Mouse (Mus musculus): Measurements from ENCODE around the gene Lamc1. TPM values are rescaled to one million over a fixed set of nuclear protein-coding genes. Genes with fewer than 3 reads are reported as not detected.

Gene Lamc1
- polyA plus RNA-seq, 1 experiment from 2014 or later: 42.6 TPM

- H3K4me2 ChIP-seq (replicated peaks): no peak overlapping the region
- no peak overlapping the region for H3K9ac ChIP-seq
- no peaks in the 10 kb centered on the region for H3K9me3 ChIP-seq
- ATAC-seq (ENCODE audit: insufficient number of reproducible peaks, insufficient read depth, low FRiP score, low TSS enrichment): no peak
- H3K36me3 ChIP-seq: no peaks in the 10 kb centered on the region
- H3K27ac ChIP-seq: no peak overlapping the region
- H3K27me3 ChIP-seq: no peaks in the 10 kb centered on the region
- H3K4me3 ChIP-seq: no peak overlapping the region
- H3K4me1 ChIP-seq: peaks cover 4% of the 10 kb centered on the region; the same call in 1 of the 2 replicates
- WGBS: 51% methylated on average over 8 of the region's 8 CpGs
Measured at GRCm38 (mm10) chr1:153202195-153202594, 130.4 kb downstream of the Lamc1 start.

- Histone ChIP-seq H3K27me3 (no peaks in the 10 kb centered on the region), H3K4me2 (replicated peaks) (no peak overlapping the region), H3K27ac (no peak overlapping the region), H3K9me3 (no peaks in the 10 kb centered on the region), H3K4me1 (peaks cover 4% of the 10 kb centered on the region; the same call in 1 of the 2 replicates), H3K4me3 (no peak overlapping the region), H3K36me3 (no peaks in the 10 kb centered on the region), H3K9ac (no peak overlapping the region)
- ATAC-seq (ENCODE audit: insufficient number of reproducible peaks, insufficient read depth, low FRiP score, low TSS enrichment): no peak
- WGBS: 51% methylated on average over 14 of the region's 14 CpGs
Measured at GRCm38 (mm10) chr1:153201448-153201847, 131.1 kb downstream of the Lamc1 start.

- Histone ChIP-seq H3K4me1 (peaks cover 6% of the 10 kb centered on the region), H3K27me3 (no peaks in the 10 kb centered on the region), H3K27ac (no peak overlapping the region), H3K36me3 (no peaks in the 10 kb centered on the region), H3K9me3 (no peaks in the 10 kb centered on the region), H3K4me2 (replicated peaks) (no peak overlapping the region), H3K9ac (no peak overlapping the region), H3K4me3 (no peak overlapping the region)
- WGBS: 81% methylated on average over 3 of the region's 3 CpGs
- ATAC-seq (ENCODE audit: insufficient number of reproducible peaks, insufficient read depth, low FRiP score, low TSS enrichment): no peak
Measured at GRCm38 (mm10) chr1:153197316-153197850, 135.2 kb downstream of the Lamc1 start.

- Histone ChIP-seq H3K4me2 (replicated peaks) (no peak overlapping the region), H3K36me3 (no peaks in the 10 kb centered on the region), H3K27me3 (peaks cover 2% of the 10 kb centered on the region; the same call in 1 of the 2 replicates), H3K27ac (no peak overlapping the region), H3K9ac (no peak overlapping the region), H3K4me3 (no peak overlapping the region), H3K4me1 (peaks cover 15% of the 10 kb centered on the region), H3K9me3 (no peaks in the 10 kb centered on the region)
- 93% methylated on average over 6 of the region's 6 CpGs for WGBS
- no peak for ATAC-seq (ENCODE audit: insufficient number of reproducible peaks, insufficient read depth, low FRiP score, low TSS enrichment)
Measured at GRCm38 (mm10) chr1:153192945-153193344, 139.6 kb downstream of the Lamc1 start.

GRCm38 (mm10) chr1:153192379-153192778, 140.2 kb downstream of the Lamc1 start:
- H3K27me3 ChIP-seq: peaks cover 4% of the 10 kb centered on the region
- H3K36me3 ChIP-seq: no peaks in the 10 kb centered on the region
- H3K4me2 ChIP-seq (replicated peaks): no peak overlapping the region
- H3K9ac ChIP-seq: no peak overlapping the region
- H3K4me3 ChIP-seq: no peak overlapping the region
- H3K27ac ChIP-seq: peak overlapping the region; percentile 69; the same call in 1 of the 2 replicates
- no peaks in the 10 kb centered on the region for H3K9me3 ChIP-seq
- peaks cover 15% of the 10 kb centered on the region for H3K4me1 ChIP-seq
- WGBS: 79% methylated on average over 4 of the region's 4 CpGs
- no peak; the same call in 1 of the 2 replicates for ATAC-seq (ENCODE audit: insufficient number of reproducible peaks, insufficient read depth, low FRiP score, low TSS enrichment)

GRCm38 (mm10) chr1:153191943-153192329, 140.7 kb downstream of the Lamc1 start:
- 13% methylated on average over 5 of the region's 5 CpGs for WGBS
- no peak for ATAC-seq (ENCODE audit: insufficient number of reproducible peaks, insufficient read depth, low FRiP score, low TSS enrichment)
- H3K9ac ChIP-seq: no peak overlapping the region
- no peaks in the 10 kb centered on the region for H3K9me3 ChIP-seq
- H3K27me3 ChIP-seq: peaks cover 9% of the 10 kb centered on the region
- H3K27ac ChIP-seq: peak overlapping the region; percentile 69; the same call in 1 of the 2 replicates
- no peak overlapping the region for H3K4me3 ChIP-seq
- no peaks in the 10 kb centered on the region for H3K36me3 ChIP-seq
- no peak overlapping the region; the same call in 1 of the 2 replicates for H3K4me2 ChIP-seq (replicated peaks)
- H3K4me1 ChIP-seq: peaks cover 15% of the 10 kb centered on the region

GRCm38 (mm10) chr1:153191237-153191942, 141.2 kb downstream of the Lamc1 start:
- Histone ChIP-seq H3K36me3 (no peaks in the 10 kb centered on the region), H3K9ac (no peak overlapping the region), H3K4me2 (replicated peaks) (no peak overlapping the region), H3K9me3 (no peaks in the 10 kb centered on the region), H3K4me3 (no peak overlapping the region), H3K27me3 (peaks cover 14% of the 10 kb centered on the region), H3K27ac (0 out of 2 replicates have a peak overlapping the region, but pooled peaks have one; percentile 1), H3K4me1 (peaks cover 15% of the 10 kb centered on the region)
- WGBS: 60% methylated on average over 15 of the region's 15 CpGs
- ATAC-seq (ENCODE audit: insufficient number of reproducible peaks, insufficient read depth, low FRiP score, low TSS enrichment): no peak

GRCm38 (mm10) chr1:153188081-153188480, 144.5 kb downstream of the Lamc1 start:
- no peak overlapping the region for H3K4me3 ChIP-seq
- no peaks in the 10 kb centered on the region for H3K36me3 ChIP-seq
- WGBS: 86% methylated on average over 3 of the region's 3 CpGs
- H3K27ac ChIP-seq: no peak overlapping the region
- H3K9me3 ChIP-seq: no peaks in the 10 kb centered on the region
- peaks cover 18% of the 10 kb centered on the region for H3K4me1 ChIP-seq
- no peak overlapping the region for H3K4me2 ChIP-seq (replicated peaks)
- no peak overlapping the region for H3K9ac ChIP-seq
- H3K27me3 ChIP-seq: peaks cover 31% of the 10 kb centered on the region
- ATAC-seq (ENCODE audit: insufficient number of reproducible peaks, insufficient read depth, low FRiP score, low TSS enrichment): no peak

- Histone ChIP-seq H3K9ac (peak within 1 kb of the TSS; percentile 5; the same call in 1 of the 2 replicates), H3K9me3 (no peaks in the 10 kb centered on the region), H3K4me1 (peaks cover 6% of the 10 kb centered on the region; the same call in 1 of the 2 replicates), H3K27ac (no peak within 1 kb of the TSS), H3K36me3 (no peaks in the 10 kb centered on the region), H3K27me3 (peaks cover 31% of the 10 kb centered on the region), H3K4me3 (peak within 1 kb of the TSS; percentile 34), H3K4me2 (replicated peaks) (peak within 1 kb of the TSS; percentile 69)
- 3% methylated on average over 46 of the region's 46 CpGs for WGBS
- peak; percentile 81 for ATAC-seq (ENCODE audit: insufficient number of reproducible peaks, insufficient read depth, low FRiP score, low TSS enrichment)
Measured at GRCm38 (mm10) chr1:153185828-153186803, 146.5 kb downstream of the Lamc1 start, which contains the start of gene Lamc2. TSS of gene Lamc2 (minus strand) at chr1:153186447.

GRCm38 (mm10) chr1:153180586-153181289, 151.8 kb downstream of the Lamc1 start:
- Histone ChIP-seq H3K27me3 (peaks cover 14% of the 10 kb centered on the region), H3K4me3 (no peak overlapping the region), H3K27ac (no peak overlapping the region), H3K4me2 (replicated peaks) (no peak overlapping the region), H3K9ac (no peak overlapping the region), H3K36me3 (no peaks in the 10 kb centered on the region), H3K4me1 (no peaks in the 10 kb centered on the region), H3K9me3 (no peaks in the 10 kb centered on the region)
- ATAC-seq (ENCODE audit: insufficient number of reproducible peaks, insufficient read depth, low FRiP score, low TSS enrichment): peak; percentile 72; the same call in 1 of the 2 replicates
- 43% methylated on average over 9 of the region's 9 CpGs for WGBS

GRCm38 (mm10) chr1:153180160-153180559, 152.4 kb downstream of the Lamc1 start:
- 71% methylated on average over 4 of the region's 4 CpGs for WGBS
- no peaks in the 10 kb centered on the region for H3K4me1 ChIP-seq
- peaks cover 13% of the 10 kb centered on the region for H3K27me3 ChIP-seq
- no peaks in the 10 kb centered on the region for H3K9me3 ChIP-seq
- H3K27ac ChIP-seq: no peak overlapping the region
- ATAC-seq (ENCODE audit: insufficient number of reproducible peaks, insufficient read depth, low FRiP score, low TSS enrichment): 0 out of 2 replicates have a peak, but pooled peaks have one; percentile 41
- H3K9ac ChIP-seq: no peak overlapping the region
- no peaks in the 10 kb centered on the region for H3K36me3 ChIP-seq
- no peak overlapping the region for H3K4me3 ChIP-seq
- H3K4me2 ChIP-seq (replicated peaks): no peak overlapping the region
